Mouse (Mus musculus): ENCODE measurements around the gene Map6d1. TPM values are rescaled to one million over a fixed set of nuclear protein-coding genes. Genes with fewer than 3 reads are reported as not detected.

Gene Map6d1
- total and polyA plus RNA-seq, 2 experiments: not detected

GRCm38 (mm10) chr16:20228167-20228566 lies 13.0 kb downstream of the Map6d1 start:
- no peaks in the 10 kb centered on the region for H3K27me3 ChIP-seq (ENCODE audit: control insufficient read depth, insufficient read depth, low read length)
- no peak overlapping the region for H3K27ac ChIP-seq (replicated peaks; ENCODE audit: insufficient read depth, low read depth, low read length)
- WGBS: 92% methylated on average over 5 of the region's 5 CpGs
- DNase-seq (ENCODE audit: extremely low read depth, low read depth, low spot score): no peak
- TF ChIP-seq CTCF (IDR thresholded peaks at IDR 0.05; ENCODE audit: low read depth, low read length) (no peak), POLR2A (IDR thresholded peaks at IDR 0.05; ENCODE audit: extremely low read depth, insufficient read depth, low read length) (no peak)
- H3K36me3 ChIP-seq (ENCODE audit: control insufficient read depth, insufficient read depth, low read length): peaks cover 26% of the 10 kb centered on the region
- H3K79me2 ChIP-seq (ENCODE audit: control insufficient read depth, insufficient read depth, low read length): no peaks in the 10 kb centered on the region
- H3K9ac ChIP-seq (ENCODE audit: low read depth, low read length): no peak overlapping the region
- no peak overlapping the region for H3K4me3 ChIP-seq (ENCODE audit: insufficient read depth, low read depth, low read length)
- H3K4me1 ChIP-seq (ENCODE audit: control insufficient read depth, insufficient read depth, low read length): no peaks in the 10 kb centered on the region

- Histone ChIP-seq H3K36me3 (ENCODE audit: control insufficient read depth, insufficient read depth, low read length) (peaks cover 32% of the 10 kb centered on the region), H3K27ac (replicated peaks; ENCODE audit: insufficient read depth, low read depth, low read length) (no peak overlapping the region), H3K79me2 (ENCODE audit: control insufficient read depth, insufficient read depth, low read length) (no peaks in the 10 kb centered on the region), H3K27me3 (ENCODE audit: control insufficient read depth, insufficient read depth, low read length) (no peaks in the 10 kb centered on the region), H3K4me1 (ENCODE audit: control insufficient read depth, insufficient read depth, low read length) (no peaks in the 10 kb centered on the region), H3K4me3 (ENCODE audit: insufficient read depth, low read depth, low read length) (no peak overlapping the region), H3K9ac (ENCODE audit: low read depth, low read length) (no peak overlapping the region)
- TF ChIP-seq CTCF (IDR thresholded peaks at IDR 0.05; ENCODE audit: low read depth, low read length) (no peak), POLR2A (IDR thresholded peaks at IDR 0.05; ENCODE audit: extremely low read depth, insufficient read depth, low read length) (no peak)
- no peak for DNase-seq (ENCODE audit: extremely low read depth, low read depth, low spot score)
- 69% methylated on average over 6 of the region's 6 CpGs for WGBS
Measured at GRCm38 (mm10) chr16:20227504-20227903, 13.7 kb downstream of the Map6d1 start.

- Histone ChIP-seq H3K9ac (ENCODE audit: low read depth, low read length) (no peak overlapping the region), H3K79me2 (ENCODE audit: control insufficient read depth, insufficient read depth, low read length) (no peaks in the 10 kb centered on the region), H3K36me3 (ENCODE audit: control insufficient read depth, insufficient read depth, low read length) (peaks cover 40% of the 10 kb centered on the region), H3K4me1 (ENCODE audit: control insufficient read depth, insufficient read depth, low read length) (no peaks in the 10 kb centered on the region), H3K27me3 (ENCODE audit: control insufficient read depth, insufficient read depth, low read length) (no peaks in the 10 kb centered on the region), H3K4me3 (ENCODE audit: insufficient read depth, low read depth, low read length) (no peak overlapping the region), H3K27ac (replicated peaks; ENCODE audit: insufficient read depth, low read depth, low read length) (no peak overlapping the region)
- TF ChIP-seq POLR2A (IDR thresholded peaks at IDR 0.05; ENCODE audit: extremely low read depth, insufficient read depth, low read length): no peak
- DNase-seq (ENCODE audit: extremely low read depth, low read depth, low spot score): no peak
- 95% methylated on average over 4 of the region's 4 CpGs for WGBS
Measured at GRCm38 (mm10) chr16:20226676-20227075, 14.5 kb downstream of the Map6d1 start.

- TF ChIP-seq CTCF (IDR thresholded peaks at IDR 0.05; ENCODE audit: low read depth, low read length) (no peak), POLR2A (IDR thresholded peaks at IDR 0.05; ENCODE audit: extremely low read depth, insufficient read depth, low read length) (no peak)
- over 99% methylated on average over 6 of the region's 6 CpGs for WGBS
- Histone ChIP-seq H3K4me1 (ENCODE audit: control insufficient read depth, insufficient read depth, low read length) (no peaks in the 10 kb centered on the region), H3K36me3 (ENCODE audit: control insufficient read depth, insufficient read depth, low read length) (peaks cover 56% of the 10 kb centered on the region), H3K9ac (ENCODE audit: low read depth, low read length) (no peak overlapping the region), H3K4me3 (ENCODE audit: insufficient read depth, low read depth, low read length) (no peak overlapping the region), H3K27ac (replicated peaks; ENCODE audit: insufficient read depth, low read depth, low read length) (no peak overlapping the region), H3K27me3 (ENCODE audit: control insufficient read depth, insufficient read depth, low read length) (no peaks in the 10 kb centered on the region), H3K79me2 (ENCODE audit: control insufficient read depth, insufficient read depth, low read length) (no peaks in the 10 kb centered on the region)
- DNase-seq (ENCODE audit: extremely low read depth, low read depth, low spot score): no peak
Measured at GRCm38 (mm10) chr16:20222726-20223125, 18.4 kb downstream of the Map6d1 start.

GRCm38 (mm10) chr16:20213591-20214226 lies 27.4 kb downstream of the Map6d1 start:
- H3K36me3 ChIP-seq (ENCODE audit: control insufficient read depth, insufficient read depth, low read length): peaks cover 48% of the 10 kb centered on the region
- WGBS: 92% methylated on average over 3 of the region's 3 CpGs
- H3K79me2 ChIP-seq (ENCODE audit: control insufficient read depth, insufficient read depth, low read length): no peaks in the 10 kb centered on the region
- H3K9ac ChIP-seq (ENCODE audit: low read depth, low read length): no peak overlapping the region
- DNase-seq (ENCODE audit: extremely low read depth, low read depth, low spot score): peak; percentile 30
- no peaks in the 10 kb centered on the region for H3K27me3 ChIP-seq (ENCODE audit: control insufficient read depth, insufficient read depth, low read length)
- no peak overlapping the region for H3K4me3 ChIP-seq (ENCODE audit: insufficient read depth, low read depth, low read length)
- no peaks in the 10 kb centered on the region for H3K4me1 ChIP-seq (ENCODE audit: control insufficient read depth, insufficient read depth, low read length)
- H3K27ac ChIP-seq (replicated peaks; ENCODE audit: insufficient read depth, low read depth, low read length): no peak overlapping the region
- 0 out of 2 replicates have a peak, but pooled peaks have one; percentile 20 for TF ChIP-seq CTCF (IDR thresholded peaks at IDR 0.05; ENCODE audit: low read depth, low read length)
- TF ChIP-seq POLR2A (IDR thresholded peaks at IDR 0.05; ENCODE audit: extremely low read depth, insufficient read depth, low read length): no peak

- Histone ChIP-seq H3K79me2 (ENCODE audit: control insufficient read depth, insufficient read depth, low read length) (no peaks in the 10 kb centered on the region), H3K27ac (replicated peaks; ENCODE audit: insufficient read depth, low read depth, low read length) (no peak overlapping the region), H3K4me1 (ENCODE audit: control insufficient read depth, insufficient read depth, low read length) (peaks cover 2% of the 10 kb centered on the region; the same call in 1 of the 2 replicates), H3K27me3 (ENCODE audit: control insufficient read depth, insufficient read depth, low read length) (no peaks in the 10 kb centered on the region), H3K4me3 (ENCODE audit: insufficient read depth, low read depth, low read length) (no peak overlapping the region), H3K9ac (ENCODE audit: low read depth, low read length) (no peak overlapping the region), H3K36me3 (ENCODE audit: control insufficient read depth, insufficient read depth, low read length) (peaks cover 18% of the 10 kb centered on the region)
- TF ChIP-seq POLR2A (IDR thresholded peaks at IDR 0.05; ENCODE audit: extremely low read depth, insufficient read depth, low read length) (no peak), CTCF (IDR thresholded peaks at IDR 0.05; ENCODE audit: low read depth, low read length) (no peak)
- 97% methylated on average over 5 of the region's 5 CpGs for WGBS
- no peak for DNase-seq (ENCODE audit: extremely low read depth, low read depth, low spot score)
Measured at GRCm38 (mm10) chr16:20199501-20200201, 41.5 kb downstream of the Map6d1 start.
